9 mouse cellular contexts compared by ENCODE assay signal in genomic region chr3:122903746-122904433, GRCm38 (mm10). TPM values are rescaled to one million over a fixed set of nuclear protein-coding genes. Genes with fewer than 3 reads are reported as not detected.
DNase-seq lines count a peak whose midpoint lies in the region; ATAC-seq lines count a peak whose summit lies in the region.
"Had no signal": no experiment of that assay in that cellular context is flagged by ENCODE, and none has a peak within 500 bp of the region (broad histone marks: within the 10 kb centered on the region; RNA-seq: fewer than 3 reads in every experiment).

No protein-coding gene starts in this region.

- H3K4me3 ChIP-seq in forebrain, embryonic 11.5 days (ENCODE audit: low read depth, low read length): no peak overlapping the region
- no peak overlapping the region for H3K4me3 ChIP-seq in kidney, embryonic 14.5 days (ENCODE audit: low read length)
- H3K4me3 ChIP-seq in lung, embryonic 16.5 days (ENCODE audit: low read length): no peak overlapping the region

- H3K27me3 ChIP-seq in forebrain, embryonic 11.5 days (ENCODE audit: control insufficient read depth, insufficient read depth, low read length): no peaks in the 10 kb centered on the region
- H3K27me3 ChIP-seq in kidney, embryonic 14.5 days (ENCODE audit: control insufficient read depth, insufficient read depth, low read length): no peaks in the 10 kb centered on the region
- H3K27me3 ChIP-seq in lung, embryonic 16.5 days (ENCODE audit: control insufficient read depth, insufficient read depth, low read depth, low read length): no peaks in the 10 kb centered on the region

- H3K4me2 ChIP-seq in forebrain, embryonic 11.5 days (ENCODE audit: low read depth, low read length, severe bottlenecking): no peak overlapping the region
- no peak overlapping the region for H3K4me2 ChIP-seq in kidney, embryonic 14.5 days (replicated peaks; ENCODE audit: low read depth, low read length)
- no peak overlapping the region for H3K4me2 ChIP-seq in lung, embryonic 16.5 days (ENCODE audit: low read depth, low read length)

- 43% methylated on average over 12 of the region's 12 CpGs for WGBS in forebrain, embryonic 11.5 days
- WGBS in kidney, embryonic 14.5 days: 45% methylated on average over 12 of the region's 12 CpGs
- WGBS in lung, embryonic 16.5 days: 38% methylated on average over 12 of the region's 12 CpGs

- H3K9ac ChIP-seq in forebrain, embryonic 11.5 days (ENCODE audit: low read length): no peak overlapping the region
- H3K9ac ChIP-seq in kidney, embryonic 14.5 days (ENCODE audit: low read depth, low read length): no peak overlapping the region
- no peak overlapping the region for H3K9ac ChIP-seq in lung, embryonic 16.5 days (ENCODE audit: low read length)

- peak; percentile 83 for ATAC-seq in forebrain, embryonic 11.5 days (replicated peaks; ENCODE audit: low FRiP score)
- ATAC-seq in kidney, embryonic 14.5 days (ENCODE audit: low FRiP score, low TSS enrichment): 0 out of 2 replicates have a peak, but pooled peaks have one; percentile 52
- ATAC-seq in lung, embryonic 16.5 days (ENCODE audit: low read depth): peak; percentile 43; the same call in 1 of the 2 replicates
- no peak for ATAC-seq in monocyte, adult 5-6 weeks (replicated peaks; ENCODE audit: insufficient number of reproducible peaks, low FRiP score, low TSS enrichment, poor library complexity, severe bottlenecking)

- DNase-seq in left cerebral cortex, adult 18-20 months (ENCODE audit: low spot score in 2 of 2): peak; percentile 40 to 46
- no peak for DNase-seq in left cerebral cortex, adult 11 months (ENCODE audit: low spot score)
- peak; percentile 67 for DNase-seq in adrenal gland, postnatal 10 days
- peak; percentile 71 for DNase-seq in forebrain, embryonic 11.5 days (ENCODE audit: low spot score)
- peak; percentile 61 for DNase-seq in retina, postnatal 7 days (ENCODE audit: low read depth, low spot score)

- H3K27ac ChIP-seq in forebrain, embryonic 11.5 days (ENCODE audit: low read depth, low read length): no peak overlapping the region
- no peak overlapping the region for H3K27ac ChIP-seq in kidney, embryonic 14.5 days (ENCODE audit: low read depth, low read length)
- H3K27ac ChIP-seq in lung, embryonic 16.5 days (ENCODE audit: low read length): no peak overlapping the region

- no peaks in the 10 kb centered on the region for H3K4me1 ChIP-seq in forebrain, embryonic 11.5 days (replicated peaks; ENCODE audit: control insufficient read depth, insufficient read depth, low read length)
- no peaks in the 10 kb centered on the region for H3K4me1 ChIP-seq in kidney, embryonic 14.5 days (ENCODE audit: control insufficient read depth, insufficient read depth, low read length)
- H3K4me1 ChIP-seq in lung, embryonic 16.5 days (replicated peaks; ENCODE audit: control insufficient read depth, insufficient read depth, low read length): no peaks in the 10 kb centered on the region

- H3K9me3 ChIP-seq in forebrain, embryonic 11.5 days (ENCODE audit: control insufficient read depth, low read length): no peaks in the 10 kb centered on the region
- no peaks in the 10 kb centered on the region for H3K9me3 ChIP-seq in kidney, embryonic 14.5 days (ENCODE audit: control insufficient read depth, low read length)
- H3K9me3 ChIP-seq in lung, embryonic 16.5 days (ENCODE audit: control insufficient read depth, low read length): no peaks in the 10 kb centered on the region

- H3K36me3 ChIP-seq in forebrain, embryonic 11.5 days (ENCODE audit: control insufficient read depth, insufficient read depth, low read length): no peaks in the 10 kb centered on the region
- H3K36me3 ChIP-seq in kidney, embryonic 14.5 days (ENCODE audit: control insufficient read depth, insufficient read depth, low read length): no peaks in the 10 kb centered on the region
- no peaks in the 10 kb centered on the region for H3K36me3 ChIP-seq in lung, embryonic 16.5 days (ENCODE audit: control insufficient read depth, insufficient read depth, low read length)

RNA-seq across cellular contexts. Expression of gene Fabp2, which starts 9.0 kb away (rescaled TPM):
- total RNA-seq in left cerebral cortex, adult 18-20 months (2021): not detected
- total RNA-seq in adrenal gland, postnatal 10 days (2021): 10 to 100 TPM in 1 of 2 experiments, 1 to 10 TPM in 1; 7.5 to 17.9 TPM
- polyA plus RNA-seq in forebrain, embryonic 11.5 days (2014; fragmentation: Nextera tagmentation; extraction: Ambion mirVana): not detected in 2 replicates
- not detected in 2 replicates for polyA plus RNA-seq in kidney, embryonic 14.5 days (2014; fragmentation: Nextera tagmentation; extraction: Ambion mirVana)
- 0.21 and 0.97 TPM in 2 replicates for polyA plus RNA-seq in lung, embryonic 16.5 days (2015; fragmentation: Nextera tagmentation; extraction: Ambion mirVana)
- total RNA-seq in monocyte, adult 5-6 weeks (2017): not detected in 3 replicates
- polyA plus RNA-seq: frontal cortex, adult 2 months had no signal

RNA-seq across cellular contexts. Expression of gene Gm10959, which starts 15.3 kb away (rescaled TPM):
- total RNA-seq in left cerebral cortex, adult 18-20 months (2021): not detected
- not detected for total RNA-seq in adrenal gland, postnatal 10 days (2021)
- polyA plus RNA-seq in forebrain, embryonic 11.5 days (2014; fragmentation: Nextera tagmentation; extraction: Ambion mirVana): not detected in 2 replicates
- polyA plus RNA-seq in kidney, embryonic 14.5 days (2014; fragmentation: Nextera tagmentation; extraction: Ambion mirVana): not detected in 2 replicates
- not detected in 2 replicates for polyA plus RNA-seq in lung, embryonic 16.5 days (2015; fragmentation: Nextera tagmentation; extraction: Ambion mirVana)
- total RNA-seq in monocyte, adult 5-6 weeks (2017): not detected in 3 replicates
- polyA plus RNA-seq: frontal cortex, adult 2 months had no signal

RNA-seq across cellular contexts. Expression of gene 1810037I17Rik, which starts 20.1 kb away (rescaled TPM):
- total RNA-seq in left cerebral cortex, adult 18-20 months (2021): 10 to 100 TPM; 62.5 to 65.8 TPM
- total RNA-seq in adrenal gland, postnatal 10 days (2021): 10 to 100 TPM; 59.1 to 60.4 TPM
- 88.0 and 95.6 TPM in 2 replicates for polyA plus RNA-seq in forebrain, embryonic 11.5 days (2014; fragmentation: Nextera tagmentation; extraction: Ambion mirVana)
- 91.8 and 125 TPM in 2 replicates for polyA plus RNA-seq in kidney, embryonic 14.5 days (2014; fragmentation: Nextera tagmentation; extraction: Ambion mirVana)
- 113 and 118 TPM in 2 replicates for polyA plus RNA-seq in lung, embryonic 16.5 days (2015; fragmentation: Nextera tagmentation; extraction: Ambion mirVana)
- total RNA-seq in monocyte, adult 5-6 weeks (2017): 21.4 to 34.4 TPM (median 33.6 TPM) in 3 replicates
